ENCODE assay signal across 9 mouse cellular contexts in the genomic region with DNA sequence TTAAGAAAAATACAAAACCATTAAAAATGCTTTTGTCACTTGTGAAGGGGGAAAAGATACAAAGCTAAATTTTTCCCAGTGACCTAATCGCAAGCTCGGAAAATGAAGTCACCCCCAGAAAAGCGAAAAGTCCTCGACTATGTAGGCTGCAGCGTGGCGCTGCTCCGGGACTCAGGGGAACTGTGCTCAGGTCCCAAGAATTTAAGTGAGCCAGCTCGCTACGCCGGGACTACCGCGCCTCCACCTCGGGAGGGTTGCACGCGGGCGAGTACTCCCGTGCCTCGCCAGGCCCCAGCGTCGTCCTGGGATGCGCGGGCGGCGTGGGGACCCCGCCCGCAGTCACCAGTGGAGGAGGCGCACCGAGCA. TPM values are rescaled to one million over a fixed set of nuclear protein-coding genes. Genes with fewer than 3 reads are reported as not detected.
DNase-seq lines count a peak whose midpoint lies in the region; ATAC-seq and TF ChIP-seq lines count a peak whose summit lies in the region.
"Had no signal": no experiment of that assay in that cellular context is flagged by ENCODE, and none has a peak within 500 bp of the region (broad histone marks: within the 10 kb centered on the region; RNA-seq: fewer than 3 reads in every experiment).

No protein-coding gene starts in this region.

- H3K9ac ChIP-seq in heart, adult 2 months (ENCODE audit: low read depth, low read length): peak overlapping the region; percentile 75
- H3K9ac ChIP-seq in liver, embryonic 14.5 days (replicated peaks): no peak overlapping the region

- H3K4me2 ChIP-seq in liver, embryonic 14.5 days (ENCODE audit: low read depth): peak overlapping the region; percentile 60

- intact Hi-C loops in heart, adult 2 months (cut with DNase I): no loop called here

- no peaks in the 10 kb centered on the region for H3K36me3 ChIP-seq in heart, adult 2 months (ENCODE audit: control insufficient read depth, insufficient read depth, low read length)
- H3K36me3 ChIP-seq in thymus, adult 2 months (ENCODE audit: control insufficient read depth, insufficient read depth, low read length): no peaks in the 10 kb centered on the region
- H3K36me3 ChIP-seq in liver, embryonic 14.5 days (replicated peaks; ENCODE audit: control insufficient read depth, insufficient read depth, low read depth): no peaks in the 10 kb centered on the region

- no peak for TF ChIP-seq POLR2A in heart, adult 2 months (IDR thresholded peaks at IDR 0.05; ENCODE audit: insufficient read depth, low read depth, low read length)
- no peak for TF ChIP-seq POLR2A in thymus, adult 2 months (IDR thresholded peaks at IDR 0.05; ENCODE audit: control insufficient read depth, extremely low read depth, insufficient read depth, low read length, poor library complexity)

- H3K9me3 ChIP-seq in liver, embryonic 14.5 days (ENCODE audit: control insufficient read depth, low read length): no peaks in the 10 kb centered on the region

- WGBS in heart, adult 2 months: 8% methylated on average over 24 of the region's 28 CpGs
- 2% methylated on average over 28 of the region's 28 CpGs for WGBS in thymus, adult 2 months
- 2% methylated on average over 28 of the region's 28 CpGs for WGBS in liver, embryonic 14.5 days (ENCODE audit: insufficient replicate concordance)

- no peaks in the 10 kb centered on the region for H3K4me1 ChIP-seq in heart, adult 2 months (ENCODE audit: control insufficient read depth, insufficient read depth, low read length)
- peaks cover 9% of the 10 kb centered on the region for H3K4me1 ChIP-seq in thymus, adult 2 months (replicated peaks; ENCODE audit: control insufficient read depth, insufficient read depth, low read length)
- H3K4me1 ChIP-seq in liver, embryonic 14.5 days (replicated peaks; ENCODE audit: control insufficient read depth in 2 of 2, insufficient read depth in 2 of 2, low read length in 1 of 2): no peaks in the 10 kb centered on the region

- peak; percentile 21; the same call in 1 of the 2 replicates for ATAC-seq in liver, embryonic 14.5 days (ENCODE audit: insufficient read depth)

- peak overlapping the region; percentile 52 for H3K4me3 ChIP-seq in heart, adult 2 months
- H3K4me3 ChIP-seq in thymus, adult 2 months (ENCODE audit: control insufficient read depth, insufficient read depth, low read length): peak overlapping the region; percentile 44
- H3K4me3 ChIP-seq in liver, embryonic 14.5 days (ENCODE audit: insufficient read depth in 1 of 2, low read depth in 2 of 2, low read length in 2 of 2): peak overlapping the region; percentile 20 to 48; a peak in 3 of 4 replicates

- H3K79me2 ChIP-seq in heart, adult 2 months (replicated peaks; ENCODE audit: control insufficient read depth, insufficient read depth, low read length): no peaks in the 10 kb centered on the region

- DNase-seq in heart, adult 2 months: no peak
- DNase-seq in heart, adult 18-20 months: no peak
- DNase-seq in thymus, adult 2 months: no peak
- no peak for DNase-seq in thymus, postnatal 4 days
- DNase-seq in liver, embryonic 14.5 days (ENCODE audit: low read depth in 3 of 3, low spot score in 3 of 3): no peak
- DNase-seq in urinary bladder, postnatal 36 days (ENCODE audit: low spot score in 2 of 2): no peak
- no peak for DNase-seq in thymus, adult 18-20 months
- no peak for DNase-seq in kidney, adult 18-20 months

- no peak for TF ChIP-seq CTCF in heart, adult 2 months (IDR thresholded peaks at IDR 0.05)
- no peak; the same call in 1 of the 2 replicates for TF ChIP-seq CTCF in thymus, adult 2 months (IDR thresholded peaks at IDR 0.05; ENCODE audit: borderline replicate concordance, control insufficient read depth, extremely low read depth, insufficient read depth, low read length, poor library complexity)
- no peak for TF ChIP-seq CTCF in liver, embryonic 14.5 days (IDR thresholded peaks at IDR 0.05; ENCODE audit: low read depth)

- no peak for TF ChIP-seq EP300 in heart, adult 2 months (IDR thresholded peaks at IDR 0.05; ENCODE audit: insufficient read depth, low read depth, low read length)
- TF ChIP-seq EP300 in liver, embryonic 14.5 days (IDR thresholded peaks at IDR 0.05; ENCODE audit: low read depth): no peak

- H3K27me3 ChIP-seq in heart, adult 2 months (ENCODE audit: control insufficient read depth, insufficient read depth, low read length): no peaks in the 10 kb centered on the region
- H3K27me3 ChIP-seq in thymus, adult 2 months (ENCODE audit: control insufficient read depth, insufficient read depth, low read length): no peaks in the 10 kb centered on the region; the same call in 1 of the 2 replicates
- H3K27me3 ChIP-seq in liver, embryonic 14.5 days (ENCODE audit: control insufficient read depth, insufficient read depth, low read length): peaks cover 3% of the 10 kb centered on the region

- no peak overlapping the region; the same call in 1 of the 2 replicates for H3K27ac ChIP-seq in heart, adult 2 months
- no peak overlapping the region for H3K27ac ChIP-seq in thymus, adult 2 months (ENCODE audit: control insufficient read depth, insufficient read depth, low read length)
- H3K27ac ChIP-seq in liver, embryonic 14.5 days: no peak overlapping the region

RNA-seq across cellular contexts. Expression of a gene that starts 18.3 kb away (rescaled TPM):
- total RNA-seq in heart, adult 2 months (2021): not detected
- not detected in 2 replicates for polyA plus RNA-seq in heart, adult 2 months (2012; rRNA removed)
- total RNA-seq in heart, adult 18-20 months (2021): not detected
- polyA plus RNA-seq in thymus, adult 2 months (2012; rRNA removed): 0.28 and 0.73 TPM in 2 replicates
- not detected in 2 replicates for polyA plus RNA-seq in liver, embryonic 14.5 days (2012; rRNA removed)
- not detected in 2 replicates for polyA plus RNA-seq in liver, embryonic 14.5 days (2014; fragmentation: Nextera tagmentation; extraction: Ambion mirVana)
- polyA plus RNA-seq: C2C12 had no signal

RNA-seq across cellular contexts. Expression of a gene that starts 19.8 kb away (rescaled TPM):
- total RNA-seq in heart, adult 2 months (2021): not detected
- 0.12 TPM in 1 of 2 replicates, not detected in the other for polyA plus RNA-seq in heart, adult 2 months (2012; rRNA removed)
- total RNA-seq in heart, adult 18-20 months (2021): not detected
- polyA plus RNA-seq in thymus, adult 2 months (2012; rRNA removed): 0.77 and 0.84 TPM in 2 replicates
- 0.03 and 0.06 TPM in 2 replicates for polyA plus RNA-seq in liver, embryonic 14.5 days (2012; rRNA removed)
- polyA plus RNA-seq in liver, embryonic 14.5 days (2014; fragmentation: Nextera tagmentation; extraction: Ambion mirVana): not detected in 2 replicates
